Comparison of ENCODE assay signal across 8 mouse cellular contexts in genomic region chr9:98601156-98601836, GRCm38 (mm10). TPM values are rescaled to one million over a fixed set of nuclear protein-coding genes. Genes with fewer than 3 reads are reported as not detected.
DNase-seq lines count a peak whose midpoint lies in the region; ATAC-seq and TF ChIP-seq lines count a peak whose summit lies in the region.

Mrps22 (minus strand) TSS chr9:98601660.

- peaks cover 10% of the 10 kb centered on the region for H3K4me1 ChIP-seq in hindbrain, postnatal 0 days (ENCODE audit: insufficient read depth, low read length)

- H3K36me3 ChIP-seq in hindbrain, postnatal 0 days (ENCODE audit: insufficient read depth, low read length) = peaks cover 16% of the 10 kb centered on the region; the same call in 1 of the 2 replicates

- H3K27me3 ChIP-seq in hindbrain, postnatal 0 days (ENCODE audit: insufficient read depth, low read length) = no peaks in the 10 kb centered on the region

- peak; percentile 81 for DNase-seq in gastrocnemius, adult 2 months
- DNase-seq in hindbrain, postnatal 0 days (ENCODE audit: low spot score) = peak; percentile 92
- peak; percentile 71 to 74 for DNase-seq in left cerebral cortex, adult 2 months (ENCODE audit: extremely low spot score in 1 of 2, low spot score in 2 of 2)
- DNase-seq in right cerebral cortex, adult 2 months (ENCODE audit: low spot score in 2 of 2) = peak; percentile 88 to 89
- DNase-seq in urinary bladder, postnatal 36 days (ENCODE audit: low spot score in 2 of 2) = peak; percentile 67 to 81

- under 1% methylated on average over 44 of the region's 44 CpGs for WGBS in hindbrain, postnatal 0 days

- H3K4me3 ChIP-seq in gastrocnemius, adult 2 months = peak within 1 kb of the TSS; percentile 99
- H3K4me3 ChIP-seq in hindbrain, postnatal 0 days (ENCODE audit: low read length) = peak within 1 kb of the TSS; percentile 95
- H3K4me3 ChIP-seq in left cerebral cortex, adult 2 months = peak within 1 kb of the TSS; percentile 92

- H3K4me2 ChIP-seq in hindbrain, postnatal 0 days (ENCODE audit: low read depth, low read length) = peak within 1 kb of the TSS; percentile 93

- intact Hi-C loops in gastrocnemius, adult 2 months (cut with DNase I) = loop anchor here (2.0 kb wide), 1 partner anchor 36 kb away; no protein-coding TSS in a partner anchor
- intact Hi-C loops in left cerebral cortex, adult 2 months (cut with DNase I) = no loop called here

- peak within 1 kb of the TSS; percentile 72 for H3K9ac ChIP-seq in hindbrain, postnatal 0 days (replicated peaks; ENCODE audit: low read length)

- TF ChIP-seq CTCF in gastrocnemius, adult 2 months (IDR thresholded peaks at IDR 0.05) = no peak
- TF ChIP-seq CTCF in hindbrain, postnatal 0 days (IDR thresholded peaks at IDR 0.05; ENCODE audit: low read depth) = no peak
- TF ChIP-seq CTCF in left cerebral cortex, adult 2 months (IDR thresholded peaks at IDR 0.05) = no peak

- H3K9me3 ChIP-seq in hindbrain, postnatal 0 days (ENCODE audit: low read length) = no peaks in the 10 kb centered on the region

- peak within 1 kb of the TSS; percentile 91 for H3K27ac ChIP-seq in gastrocnemius, adult 2 months
- H3K27ac ChIP-seq in hindbrain, postnatal 0 days = peak within 1 kb of the TSS; percentile 62; the same call in 1 of the 2 replicates
- H3K27ac ChIP-seq in left cerebral cortex, adult 2 months = peak within 1 kb of the TSS; percentile 73

- ATAC-seq in activated CD4-positive, CD25-positive, alpha-beta regulatory T cell, adult 4 months = peak; percentile 100
- ATAC-seq in common myeloid progenitor, adult 5-6 weeks (replicated peaks; ENCODE audit: low read depth, poor library complexity, severe bottlenecking) = peak; percentile 99
- peak; percentile 93 for ATAC-seq in hindbrain, postnatal 0 days
- ATAC-seq in megakaryocyte, adult 5-6 weeks (ENCODE audit: poor library complexity, severe bottlenecking) = peak; percentile 99

RNA-seq across cellular contexts. Expression of gene Mrps22, which starts in this region (rescaled TPM):
- 10 to 100 TPM; 18.6 to 21.4 TPM for polyA plus RNA-seq in activated CD4-positive, CD25-positive, alpha-beta regulatory T cell, adult 4 months (2017; shearing (Covaris generic))
- total RNA-seq in common myeloid progenitor, adult 5-6 weeks (2017) = 90.7 and 94.6 TPM in 2 replicates
- total RNA-seq in gastrocnemius, adult 2 months (2021) = 10 to 100 TPM; 21.1 to 29.6 TPM
- 44.8 and 56.8 TPM in 2 replicates for total RNA-seq in hindbrain, postnatal 0 days (2014; rRNA removed)
- polyA plus RNA-seq in hindbrain, postnatal 0 days (2015; fragmentation: Nextera tagmentation; extraction: Ambion mirVana) = 43.8 and 48.5 TPM in 2 replicates
- total RNA-seq in left cerebral cortex, adult 2 months (2021) = 10 to 100 TPM; 27.7 to 28.0 TPM
- 15.2 and 18.9 TPM in 2 replicates for total RNA-seq in megakaryocyte, adult 5-6 weeks (2015)
- 36.5 and 40.4 TPM in 2 replicates for total RNA-seq in megakaryocyte, adult 5-6 weeks (2017)

Comparison
In these comparisons a context has a peak if more than half of its experiments do, and no peak if none do; other contexts are left out.
1. Peak in every context shown above with its lines: DNase-seq, ATAC-seq, H3K4me3 ChIP-seq and H3K27ac ChIP-seq.